ENCODE assay signal across 19 mouse cellular contexts in the genomic region with DNA sequence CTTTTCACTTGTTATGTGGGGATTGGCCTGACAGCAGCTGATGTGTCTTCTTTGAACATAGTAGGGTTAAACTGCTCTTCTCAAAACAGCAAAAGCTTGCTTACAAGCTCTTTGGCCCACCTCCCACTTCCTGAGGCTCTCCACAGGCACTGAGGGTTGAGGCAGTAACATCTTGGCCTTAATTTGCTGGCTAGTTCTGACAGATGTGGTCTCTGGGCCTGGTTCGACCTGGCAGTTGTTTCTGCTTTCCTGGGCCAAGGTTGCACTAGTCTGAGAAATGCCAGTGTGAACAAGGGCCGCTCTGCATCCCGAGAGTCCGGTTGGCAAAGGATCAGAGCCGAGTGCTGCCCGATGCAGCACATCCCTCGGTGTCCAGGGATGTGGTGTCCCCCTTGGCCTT. TPM values are rescaled to one million over a fixed set of nuclear protein-coding genes. Genes with fewer than 3 reads are reported as not detected.
DNase-seq lines count a peak whose midpoint lies in the region; ATAC-seq and TF ChIP-seq lines count a peak whose summit lies in the region.
"Had no signal": no experiment of that assay in that cellular context is flagged by ENCODE, and none has a peak within 500 bp of the region (broad histone marks: within the 10 kb centered on the region; RNA-seq: fewer than 3 reads in every experiment).

No protein-coding gene starts in this region.

- 68% methylated on average over 7 of the region's 7 CpGs for WGBS in lung, adult 2 months
- WGBS in embryonic facial prominence, embryonic 15.5 days = 76% methylated on average over 7 of the region's 7 CpGs

- no peak for TF ChIP-seq POLR2A in lung, adult 2 months (IDR thresholded peaks at IDR 0.05; ENCODE audit: borderline replicate concordance, extremely low read depth, low read depth, low read length)

- H3K4me3 ChIP-seq in lung, adult 2 months (replicated peaks; ENCODE audit: extremely low read depth, low read depth, low read length) = no peak overlapping the region
- H3K4me3 ChIP-seq in embryonic facial prominence, embryonic 15.5 days (replicated peaks) = no peak overlapping the region
- H3K4me3 ChIP-seq: forebrain, embryonic 13.5 days; hindbrain, embryonic 12.5 days; liver, embryonic 13.5 days; stomach, embryonic 15.5 days had no signal

- peak; percentile 47 for DNase-seq in gastrocnemius, postnatal 10 days
- DNase-seq in gastrocnemius, adult 8-10 months (ENCODE audit: low spot score in 2 of 2) = no peak
- peak; percentile 48 to 71 for DNase-seq in lung, postnatal 4 days
- DNase-seq in lung, adult 2 months = no peak
- no peak for DNase-seq in thymus, adult 18-20 months
- no peak for DNase-seq in urinary bladder, adult 2 months (ENCODE audit: low spot score)
- DNase-seq: cerebellum, postnatal 25 days; heart, postnatal 10 days; kidney, adult 2 months; kidney, postnatal 25 days; liver, embryonic 13.5 days; right cerebral cortex, postnatal 25 days; thymus, adult 2 months had no signal

- H3K27ac ChIP-seq in embryonic facial prominence, embryonic 15.5 days (replicated peaks) = no peak overlapping the region
- H3K27ac ChIP-seq: forebrain, embryonic 13.5 days; hindbrain, embryonic 12.5 days; liver, embryonic 13.5 days; stomach, embryonic 15.5 days had no signal

- H3K9ac ChIP-seq in embryonic facial prominence, embryonic 15.5 days = no peak overlapping the region
- H3K9ac ChIP-seq: forebrain, embryonic 13.5 days; hindbrain, embryonic 12.5 days; liver, embryonic 13.5 days; stomach, embryonic 15.5 days had no signal

- ATAC-seq in embryonic facial prominence, embryonic 15.5 days (ENCODE audit: insufficient number of reproducible peaks, low FRiP score, low TSS enrichment, low read depth) = peak; percentile 46
- ATAC-seq: forebrain, embryonic 13.5 days had no signal

- no peaks in the 10 kb centered on the region for H3K4me1 ChIP-seq in lung, adult 2 months (ENCODE audit: control insufficient read depth, insufficient read depth, low read length)
- H3K4me1 ChIP-seq in embryonic facial prominence, embryonic 15.5 days = peaks cover 33% of the 10 kb centered on the region

- no peak overlapping the region for H3K4me2 ChIP-seq in embryonic facial prominence, embryonic 15.5 days (replicated peaks)
- H3K4me2 ChIP-seq: forebrain, embryonic 13.5 days; heart, embryonic 11.5 days; hindbrain, embryonic 12.5 days; liver, embryonic 13.5 days; stomach, embryonic 15.5 days had no signal

- peaks cover 11% of the 10 kb centered on the region for H3K27me3 ChIP-seq in embryonic facial prominence, embryonic 15.5 days

- TF ChIP-seq CTCF in lung, adult 2 months (IDR thresholded peaks at IDR 0.05; ENCODE audit: insufficient read depth, low read length) = no peak

- H3K36me3 ChIP-seq in embryonic facial prominence, embryonic 15.5 days = no peaks in the 10 kb centered on the region
- H3K36me3 ChIP-seq: hindbrain, embryonic 12.5 days; liver, embryonic 13.5 days; stomach, embryonic 15.5 days had no signal

- no peaks in the 10 kb centered on the region for H3K9me3 ChIP-seq in embryonic facial prominence, embryonic 15.5 days (replicated peaks)
- H3K9me3 ChIP-seq: forebrain, embryonic 13.5 days; hindbrain, embryonic 12.5 days; liver, embryonic 13.5 days; stomach, embryonic 15.5 days had no signal

RNA-seq across cellular contexts. Expression of a gene that starts 27.3 kb away (rescaled TPM):
- total RNA-seq in gastrocnemius, postnatal 10 days (2021) = 1 to 10 TPM; 3.0 to 4.4 TPM
- 1 to 10 TPM in 2 of 4 experiments, under 1 TPM in 2; 0.89 to 1.3 (median 0.95) TPM for total RNA-seq in gastrocnemius, adult 8-10 months (2022)
- 79.5 and 80.4 TPM in 2 replicates for polyA plus RNA-seq in lung, adult 2 months (2012; rRNA removed)
- polyA plus RNA-seq in embryonic facial prominence, embryonic 15.5 days (2015; fragmentation: Nextera tagmentation; extraction: Ambion mirVana) = 1.8 and 2.1 TPM in 2 replicates
- 17.1 and 23.1 TPM in 2 replicates for polyA plus RNA-seq in urinary bladder, adult 2 months (2012; rRNA removed)
- total RNA-seq: neutrophil, adult 5-6 weeks had no signal

Comparison
In these comparisons a context has a peak if more than half of its experiments do, and no peak if none do; other contexts are left out.
1. DNase-seq: peak in gastrocnemius, postnatal 10 days (single experiment) and lung, postnatal 4 days (2 of 2); none in gastrocnemius, adult 8-10 months (0 of 2), lung, adult 2 months (single experiment), thymus, adult 18-20 months (0 of 2) and urinary bladder, adult 2 months (single experiment).